Mouse (Mus musculus) hindlimb bud, embryonic 11.5 days (tissue): ENCODE measurements at regions not wholly inside any gene's neighbourhood (a gene's known extent, or its start where the extent isn't known, plus 50 kb on each side); places are given as distances from the start of the nearest gene placed in this dataset.

Experiments used
- DNase-seq: peaks from one replicate; pipeline ENCODE4 v3.0.0-alpha.2; 2012; ENCODE audit warnings: low read depth, low spot score; ENCODE audit errors: extremely low spot score

GRCm38 (mm10) chr1:77811573-77811972 is 296.7 kb upstream of the Epha4 start:
- DNase-seq: no peak

GRCm38 (mm10) chr1:77790974-77791373 is 276.1 kb upstream of the Epha4 start:
- no peak for DNase-seq

GRCm38 (mm10) chr1:77754326-77754725 is 239.4 kb upstream of the Epha4 start:
- no peak for DNase-seq

- DNase-seq: no peak
These were observed 233.9 kb upstream of the Epha4 start for GRCm38 (mm10) chr1:77748483-77749465.

GRCm38 (mm10) chr1:77732099-77732498 is 217.2 kb upstream of the Epha4 start:
- no peak for DNase-seq

- DNase-seq: no peak
These were observed 212.7 kb upstream of the Epha4 start for GRCm38 (mm10) chr1:77727561-77727960.

GRCm38 (mm10) chr1:77723246-77723645 is 208.4 kb upstream of the Epha4 start:
- DNase-seq: no peak

- no peak for DNase-seq
These were observed 206.0 kb upstream of the Epha4 start for GRCm38 (mm10) chr1:77720859-77721258.

GRCm38 (mm10) chr1:77713001-77713400 is 198.1 kb upstream of the Epha4 start:
- DNase-seq: no peak

- no peak for DNase-seq
These were observed 193.5 kb upstream of the Epha4 start for GRCm38 (mm10) chr1:77708202-77709020.

- DNase-seq: no peak
These were observed 180.5 kb upstream of the Epha4 start for GRCm38 (mm10) chr1:77695228-77696018.

- DNase-seq: no peak
These were observed 148.5 kb upstream of the Epha4 start for GRCm38 (mm10) chr1:77663345-77663744.

- no peak for DNase-seq
These were observed 145.5 kb upstream of the Epha4 start for GRCm38 (mm10) chr1:77660436-77660835.

- no peak for DNase-seq
These were observed 122.1 kb upstream of the Epha4 start for GRCm38 (mm10) chr1:77637025-77637424.

- no peak for DNase-seq
These were observed 114.8 kb upstream of the Epha4 start for GRCm38 (mm10) chr1:77629496-77630281.

GRCm38 (mm10) chr1:77628861-77629260 is 114.0 kb upstream of the Epha4 start:
- no peak for DNase-seq

- DNase-seq: no peak
These were observed 102.6 kb upstream of the Epha4 start for GRCm38 (mm10) chr1:77617490-77617889.

GRCm38 (mm10) chr1:77600509-77600908 is 85.6 kb upstream of the Epha4 start:
- no peak for DNase-seq

- DNase-seq: no peak
These were observed 77.8 kb upstream of the Epha4 start for GRCm38 (mm10) chr1:77592649-77593048.

GRCm38 (mm10) chr1:77592248-77592647 is 77.4 kb upstream of the Epha4 start:
- DNase-seq: no peak
